Mouse (Mus musculus): ENCODE measurements around the gene Psmb1. TPM values are rescaled to one million over a fixed set of nuclear protein-coding genes. Genes with fewer than 3 reads are reported as not detected.

The Psmb1 gene
- polyA plus RNA-seq, 1 experiment from 2014 or later: 129 TPM

DNA sequence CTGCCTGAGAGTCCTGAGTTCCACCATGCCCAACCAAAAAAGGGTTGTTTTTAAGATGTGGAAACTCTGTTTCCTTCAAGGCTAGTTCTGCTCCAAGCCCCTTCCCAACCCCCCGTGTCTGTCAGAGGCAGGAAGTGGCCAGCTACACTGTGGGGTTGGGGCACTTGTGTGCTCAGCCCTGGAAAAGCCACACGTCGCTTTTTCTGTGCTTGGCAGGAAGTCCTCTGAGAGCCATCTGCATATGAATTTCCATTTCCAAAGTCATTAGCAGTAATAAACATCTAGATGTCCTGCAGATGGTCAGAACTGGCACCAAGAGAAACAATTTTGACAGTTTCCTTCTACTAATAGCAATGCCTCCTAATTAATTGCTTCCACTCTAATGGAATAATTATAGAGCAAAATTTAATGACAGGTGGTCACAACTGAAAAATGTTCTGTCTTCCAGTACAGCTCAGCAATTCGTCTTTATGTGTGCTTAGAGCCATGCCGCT is 68.5 kb downstream of the Psmb1 start:
- no peak for ATAC-seq (ENCODE audit: insufficient read depth)
- no peak overlapping the region for H3K27ac ChIP-seq (replicated peaks)
- WGBS (ENCODE audit: insufficient replicate concordance): 27% methylated on average over 5 of the region's 5 CpGs
- no peaks in the 10 kb centered on the region for H3K27me3 ChIP-seq
- H3K4me1 ChIP-seq (replicated peaks): peaks cover 13% of the 10 kb centered on the region
- no peak overlapping the region for H3K9ac ChIP-seq
- H3K4me3 ChIP-seq (replicated peaks): no peak overlapping the region
- no peaks in the 10 kb centered on the region for H3K9me3 ChIP-seq (replicated peaks)
- peaks cover 14% of the 10 kb centered on the region for H3K36me3 ChIP-seq (replicated peaks)
- H3K4me2 ChIP-seq: no peak overlapping the region

DNA sequence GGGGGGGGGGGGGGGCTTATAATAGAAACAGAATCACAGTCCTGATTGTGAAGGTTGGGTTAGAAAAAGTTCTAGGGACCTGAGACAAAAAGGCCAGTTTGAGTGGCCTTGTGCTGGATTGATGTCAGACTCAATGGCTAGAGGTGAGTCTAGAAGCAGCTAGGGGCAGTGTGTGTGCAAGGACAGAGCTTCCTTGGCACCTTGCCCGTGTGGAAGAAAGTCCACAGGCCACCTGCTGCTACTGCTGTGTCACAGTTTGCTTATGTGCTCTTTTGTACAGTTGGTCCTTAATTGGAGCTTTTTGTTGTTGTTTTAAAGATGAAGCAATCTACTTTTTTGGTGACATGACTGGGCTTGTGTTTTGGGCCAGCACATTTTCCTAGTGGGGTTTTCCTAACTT is 69.6 kb downstream of the Psmb1 start:
- Histone ChIP-seq H3K9ac (no peak overlapping the region), H3K4me2 (no peak overlapping the region), H3K9me3 (replicated peaks) (no peaks in the 10 kb centered on the region), H3K4me3 (replicated peaks) (no peak overlapping the region), H3K36me3 (replicated peaks) (peaks cover 21% of the 10 kb centered on the region), H3K27ac (replicated peaks) (no peak overlapping the region), H3K27me3 (no peaks in the 10 kb centered on the region), H3K4me1 (replicated peaks) (peaks cover 13% of the 10 kb centered on the region)
- WGBS (ENCODE audit: insufficient replicate concordance): 48% methylated on average over 1 of the region's 1 CpGs
- ATAC-seq (ENCODE audit: insufficient read depth): peak; percentile 67

DNA sequence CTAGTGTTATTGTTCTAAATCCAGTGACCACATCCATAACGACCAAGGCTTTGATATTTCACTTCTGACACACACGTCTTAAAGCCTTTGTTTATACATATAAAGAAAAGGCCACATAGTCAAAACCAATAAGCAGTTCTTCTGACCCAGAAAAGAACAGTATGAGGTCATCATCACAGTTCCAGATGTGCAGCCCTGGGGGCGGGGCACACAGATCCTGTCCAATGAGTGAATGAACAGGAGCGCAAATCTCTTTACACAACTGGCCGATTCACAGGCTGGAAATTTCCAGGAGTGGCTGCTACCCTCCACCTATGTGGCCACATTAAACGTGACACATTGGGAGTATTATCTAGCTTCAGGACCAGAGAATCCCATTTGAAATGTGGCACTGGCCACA is 70.1 kb downstream of the Psmb1 start:
- Histone ChIP-seq H3K4me1 (replicated peaks) (peaks cover 13% of the 10 kb centered on the region), H3K27ac (replicated peaks) (no peak overlapping the region), H3K27me3 (no peaks in the 10 kb centered on the region), H3K4me3 (replicated peaks) (no peak overlapping the region), H3K4me2 (no peak overlapping the region), H3K9ac (no peak overlapping the region), H3K9me3 (replicated peaks) (no peaks in the 10 kb centered on the region), H3K36me3 (replicated peaks) (peaks cover 21% of the 10 kb centered on the region)
- 65% methylated on average over 6 of the region's 6 CpGs for WGBS (ENCODE audit: insufficient replicate concordance)
- ATAC-seq (ENCODE audit: insufficient read depth): no peak

DNA sequence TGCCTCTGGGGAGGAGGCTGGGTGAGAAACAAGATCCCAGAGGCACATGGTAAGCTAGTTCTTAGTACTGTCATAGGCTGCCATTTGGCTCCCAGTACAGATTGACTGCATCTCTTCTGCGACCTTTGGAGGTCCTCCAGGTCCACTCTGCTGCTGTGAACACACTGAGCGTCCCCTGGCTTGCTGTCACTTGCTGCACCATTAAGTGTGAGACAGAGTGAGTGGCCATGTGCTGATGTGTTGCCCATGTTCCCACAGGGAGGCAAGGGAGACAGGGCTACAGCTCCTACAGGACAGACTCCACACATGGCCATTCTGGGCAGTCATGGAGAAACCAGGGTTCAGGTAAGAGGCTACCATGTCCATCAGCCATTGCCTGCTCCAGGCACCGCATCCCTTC is 73.6 kb downstream of the Psmb1 start:
- no peak for ATAC-seq (ENCODE audit: insufficient read depth)
- 60% methylated on average over 3 of the region's 3 CpGs for WGBS (ENCODE audit: insufficient replicate concordance)
- Histone ChIP-seq H3K27me3 (no peaks in the 10 kb centered on the region), H3K9ac (no peak overlapping the region), H3K4me1 (replicated peaks) (peaks cover 7% of the 10 kb centered on the region), H3K27ac (replicated peaks) (no peak overlapping the region), H3K9me3 (replicated peaks) (no peaks in the 10 kb centered on the region), H3K4me3 (replicated peaks) (no peak overlapping the region), H3K36me3 (replicated peaks) (peaks cover 39% of the 10 kb centered on the region), H3K4me2 (no peak overlapping the region)

Other genes with a start within 250 kb of the Psmb1 start
- gene Dll1, start 122.9 kb downstream of the Psmb1 start, polyA plus RNA-seq (2015; fragmentation: Nextera tagmentation; extraction: Ambion mirVana): 1.1 and 1.5 TPM in 2 replicates
- gene Fam120b, start 103.5 kb downstream of the Psmb1 start, polyA plus RNA-seq (2015; fragmentation: Nextera tagmentation; extraction: Ambion mirVana): 6.5 and 7.1 TPM in 2 replicates
- 17.6 and 18.6 TPM in 2 replicates for gene Tbp, start 137 bp upstream of the Psmb1 start, polyA plus RNA-seq (2015; fragmentation: Nextera tagmentation; extraction: Ambion mirVana)
- gene Pdcd2, start 27.6 kb upstream of the Psmb1 start, polyA plus RNA-seq (2015; fragmentation: Nextera tagmentation; extraction: Ambion mirVana): 19.8 and 21.3 TPM in 2 replicates
- 0.46 and 0.66 TPM in 2 replicates for gene Prdm9, start 64.6 kb upstream of the Psmb1 start, polyA plus RNA-seq (2015; fragmentation: Nextera tagmentation; extraction: Ambion mirVana)
- gene Chd1, start 205.2 kb upstream of the Psmb1 start, polyA plus RNA-seq (2015; fragmentation: Nextera tagmentation; extraction: Ambion mirVana): 11.9 and 12.7 TPM in 2 replicates